Mouse (Mus musculus): ENCODE data around the gene Chek1. TPM values are rescaled to one million over a fixed set of nuclear protein-coding genes. Genes with fewer than 3 reads are reported as not detected.

Gene Chek1
- polyA plus RNA-seq, 1 experiment = 4.0 TPM

- H3K4me1 ChIP-seq (replicated peaks; ENCODE audit: control insufficient read depth, insufficient read depth, low read length) = no peaks in the 10 kb centered on the region
- peak; percentile 1 for DNase-seq
- H3K4me3 ChIP-seq (ENCODE audit: control insufficient read depth, insufficient read depth, low read length) = no peak overlapping the region
- H3K27me3 ChIP-seq (ENCODE audit: control insufficient read depth, insufficient read depth, low read length) = no peaks in the 10 kb centered on the region
- no peak overlapping the region for H3K27ac ChIP-seq (ENCODE audit: control insufficient read depth, insufficient read depth, low read length)
- H3K36me3 ChIP-seq (ENCODE audit: control insufficient read depth, insufficient read depth, low read length) = no peaks in the 10 kb centered on the region
- no peak for TF ChIP-seq POLR2A (IDR thresholded peaks at IDR 0.05; ENCODE audit: control insufficient read depth, extremely low read depth, insufficient read depth, low read length, poor library complexity)
- TF ChIP-seq CTCF (IDR thresholded peaks at IDR 0.05; ENCODE audit: borderline replicate concordance, control insufficient read depth, extremely low read depth, insufficient read depth, low read length, poor library complexity) = no peak
Observed at GRCm38 (mm10) chr9:36687329-36687728, 39.5 kb downstream of the Chek1 start.

- Histone ChIP-seq H3K27ac (ENCODE audit: control insufficient read depth, insufficient read depth, low read length) (no peak overlapping the region), H3K36me3 (ENCODE audit: control insufficient read depth, insufficient read depth, low read length) (no peaks in the 10 kb centered on the region), H3K4me1 (replicated peaks; ENCODE audit: control insufficient read depth, insufficient read depth, low read length) (no peaks in the 10 kb centered on the region), H3K4me3 (ENCODE audit: control insufficient read depth, insufficient read depth, low read length) (no peak overlapping the region), H3K27me3 (ENCODE audit: control insufficient read depth, insufficient read depth, low read length) (no peaks in the 10 kb centered on the region)
- no peak for TF ChIP-seq CTCF (IDR thresholded peaks at IDR 0.05; ENCODE audit: borderline replicate concordance, control insufficient read depth, extremely low read depth, insufficient read depth, low read length, poor library complexity)
- TF ChIP-seq POLR2A (IDR thresholded peaks at IDR 0.05; ENCODE audit: control insufficient read depth, extremely low read depth, insufficient read depth, low read length, poor library complexity) = no peak
- WGBS = 81% methylated on average over 2 of the region's 2 CpGs
- no peak for DNase-seq
Observed at GRCm38 (mm10) chr9:36681424-36681823, 45.4 kb downstream of the Chek1 start.

Other genes starting within 250 kb of the Chek1 start
- not detected in 2 replicates for gene Gm5615, start 185.1 kb downstream of the Chek1 start, polyA plus RNA-seq (2012; rRNA removed)
- gene Gm17689, start 144.4 kb downstream of the Chek1 start, polyA plus RNA-seq (2012; rRNA removed) = not detected in 2 replicates
- 0.18 and 0.61 TPM in 2 replicates for gene A630095E13Rik, start 83.7 kb downstream of the Chek1 start, polyA plus RNA-seq (2012; rRNA removed)
- gene Acrv1, start 33.8 kb downstream of the Chek1 start, polyA plus RNA-seq (2012; rRNA removed) = 0.18 and 0.23 TPM in 2 replicates
- gene Stt3a, start 40.6 kb upstream of the Chek1 start, polyA plus RNA-seq (2012; rRNA removed) = 187 and 189 TPM in 2 replicates
- 30.2 and 55.9 TPM in 2 replicates for gene Ei24, start 70.3 kb upstream of the Chek1 start, polyA plus RNA-seq (2012; rRNA removed)
- gene Fez1, start 94.8 kb upstream of the Chek1 start, polyA plus RNA-seq (2012; rRNA removed) = 0.30 and 0.55 TPM in 2 replicates